Mouse (Mus musculus) adrenal gland, postnatal 25 days (tissue): ENCODE measurements around the gene Pim1. TPM values are rescaled to one million over a fixed set of nuclear protein-coding genes. Genes with fewer than 3 reads are reported as not detected.
"Not testable (repeated sequence)": the region's sequence is repeated elsewhere in the genome, so short reads cannot be mapped to it uniquely, and the experiment has no call there.

Source experiments
- DNase-seq: peaks from one replicate; pipeline ENCODE4 v3.0.0; 2021; ENCODE audit warnings: mixed read lengths
- total RNA-seq: library from RNA; stranded (reverse); gene quantifications from 2 replicates; pipeline ENCODE4 v1.2.3, GENCODE M21; 2021

The Pim1 gene
- total RNA-seq, 1 experiment from 2014 or later: 88.8 TPM

- DNase-seq: peak; percentile 21
Measured at GRCm38 (mm10) chr17:29494062-29494731, 3.6 kb downstream of the Pim1 start.

- peak; percentile 21 for DNase-seq
Measured at GRCm38 (mm10) chr17:29494732-29495076, 4.2 kb downstream of the Pim1 start.

DNA sequence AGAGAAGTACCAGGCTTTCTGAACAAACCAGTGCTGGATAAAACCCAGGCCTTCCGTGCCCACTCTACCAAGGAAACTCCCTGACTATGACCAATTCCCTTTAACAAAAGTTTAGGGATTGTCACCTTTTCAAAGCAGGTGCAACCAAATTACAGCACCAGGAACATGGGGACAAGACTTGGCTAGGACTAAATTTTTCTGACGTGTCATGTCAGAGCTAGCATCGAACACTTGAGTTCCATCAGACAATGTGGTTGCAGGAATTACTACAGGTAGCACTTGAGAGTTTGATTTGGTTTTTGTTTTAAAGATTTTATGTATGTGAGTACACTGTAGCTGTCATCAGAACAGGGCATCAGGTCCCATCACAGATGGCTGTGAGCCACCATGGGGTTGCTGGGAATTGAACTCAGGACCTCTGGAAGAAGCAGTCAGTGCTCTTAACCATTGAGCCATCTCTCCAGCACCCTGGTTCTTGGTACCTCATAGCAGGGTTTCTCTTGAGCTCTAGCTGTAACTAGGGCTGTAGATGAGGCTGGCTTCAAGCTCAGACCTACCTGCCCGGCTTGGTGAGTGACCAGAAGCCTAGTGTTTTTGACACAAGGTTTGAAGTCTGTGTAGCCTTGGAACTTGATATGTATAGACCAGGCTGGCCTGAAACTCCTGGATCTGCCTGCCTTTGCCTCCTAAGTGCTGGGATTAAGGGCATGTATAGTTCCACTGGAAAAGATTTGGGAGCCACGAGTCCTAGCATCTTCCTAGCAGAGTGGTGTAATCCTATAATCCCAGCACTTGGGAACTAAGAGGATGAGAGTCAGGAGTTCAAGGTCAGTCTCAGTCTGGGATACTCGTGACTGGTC, 5.9 kb downstream of the Pim1 start:
- DNase-seq: no peak

GRCm38 (mm10) chr17:29497071-29497354, 6.5 kb downstream of the Pim1 start:
- DNase-seq: no peak

DNA sequence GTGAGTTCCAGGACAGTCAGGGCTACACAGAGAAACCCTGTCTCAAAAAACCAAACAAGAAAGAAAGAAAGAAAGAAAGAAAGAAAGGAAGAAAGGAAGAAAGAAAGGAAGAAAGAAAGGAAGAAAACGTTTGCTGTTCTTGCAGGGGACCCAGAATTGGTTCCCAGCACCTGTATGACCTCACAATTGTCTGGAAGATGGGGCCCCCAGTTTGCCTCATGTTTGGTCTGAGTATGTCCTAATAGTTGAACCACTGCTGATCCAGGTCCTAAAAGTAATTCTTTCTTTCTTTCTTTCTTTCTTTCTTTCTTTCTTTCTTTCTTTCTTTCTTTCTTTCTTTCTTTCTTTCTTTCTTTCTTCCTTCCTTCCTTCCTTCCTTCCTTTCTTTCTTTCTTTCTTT, 6.9 kb downstream of the Pim1 start:
- DNase-seq: not testable (repeated sequence)

DNA sequence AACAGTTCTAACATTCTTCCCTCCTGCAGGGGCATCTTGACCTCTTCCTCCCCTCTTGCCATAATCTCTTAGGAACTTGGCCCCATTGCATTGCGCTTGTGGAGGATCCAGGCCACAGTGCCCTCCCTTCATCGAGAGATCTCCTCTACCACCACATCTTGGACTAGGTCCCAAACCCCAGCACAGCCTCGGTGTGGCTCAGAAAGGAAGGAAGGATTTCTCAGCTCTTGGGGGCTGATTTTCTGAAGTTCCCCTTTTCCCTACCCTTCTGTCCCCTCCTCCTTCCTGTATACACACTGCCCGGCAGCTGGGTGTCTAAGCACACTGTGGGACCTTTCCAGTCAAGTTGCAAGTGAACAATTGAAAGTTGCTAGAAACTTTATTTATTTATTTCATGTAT, 7.5 kb downstream of the Pim1 start:
- no peak for DNase-seq

DNA sequence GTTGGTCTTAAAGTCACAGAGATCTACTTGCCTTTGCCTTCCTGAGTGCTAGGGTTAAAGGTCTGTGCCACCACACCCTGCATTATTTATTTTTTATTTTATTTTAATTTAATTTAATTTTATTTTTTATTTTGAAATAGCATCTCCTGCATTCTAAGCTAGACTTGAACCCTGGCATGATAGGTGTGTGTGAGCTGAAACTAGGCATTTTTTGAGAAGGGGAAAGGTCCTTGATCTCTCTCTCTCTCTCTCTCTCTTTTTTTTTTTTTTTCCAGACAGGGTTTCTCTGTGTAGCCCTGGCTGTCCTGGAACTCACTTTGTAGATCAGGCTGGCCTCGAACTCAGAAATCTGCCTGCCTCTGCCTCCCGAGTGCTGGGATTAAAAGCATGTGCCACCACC, 8.4 kb downstream of the Pim1 start:
- not testable (repeated sequence) for DNase-seq

DNA sequence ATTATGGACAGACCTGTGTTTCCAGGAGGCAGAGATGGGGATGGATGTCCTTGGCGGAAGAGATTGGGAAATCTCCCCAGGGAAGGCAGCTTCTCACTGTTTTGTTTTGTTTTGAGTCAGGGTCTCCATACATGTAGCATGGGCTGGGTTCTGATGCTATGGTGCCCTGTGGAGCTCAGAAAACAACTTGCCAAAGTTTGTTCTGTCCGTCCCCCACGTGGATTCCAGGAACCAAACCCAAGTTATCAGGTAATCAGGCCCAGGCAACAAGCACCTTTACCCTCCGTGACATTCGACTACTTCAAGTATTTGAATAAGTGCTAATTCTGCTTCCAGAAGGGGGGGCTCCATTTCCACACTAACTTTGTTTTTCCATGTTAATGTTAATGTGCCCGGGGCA, 9.0 kb downstream of the Pim1 start:
- DNase-seq: no peak

DNA sequence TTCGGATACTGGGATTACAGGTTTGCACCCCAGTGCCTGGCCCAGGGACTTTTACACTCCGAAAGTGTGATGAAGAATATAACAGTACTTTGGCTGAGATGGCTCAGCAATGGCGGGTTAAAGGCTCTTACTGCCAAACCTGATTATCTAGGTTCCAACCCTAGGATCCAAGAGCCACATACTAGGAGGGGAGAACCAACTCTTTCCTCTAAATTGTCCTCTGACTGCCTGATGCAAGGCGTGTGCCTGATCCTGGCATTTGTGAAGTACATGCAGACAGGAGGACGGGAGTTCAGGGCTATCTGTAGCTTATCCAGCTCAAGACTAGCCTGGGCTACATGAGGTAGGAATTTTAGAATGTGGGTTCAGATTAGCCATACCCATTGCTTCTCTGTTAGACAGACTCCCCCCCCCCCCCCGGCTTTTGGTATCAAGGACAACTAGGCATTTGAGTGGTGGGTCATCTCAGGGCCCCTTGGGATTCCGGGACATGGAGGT, 9.7 kb downstream of the Pim1 start:
- no peak for DNase-seq

GRCm38 (mm10) chr17:29500802-29501469, 10.4 kb downstream of the Pim1 start:
- no peak for DNase-seq

DNA sequence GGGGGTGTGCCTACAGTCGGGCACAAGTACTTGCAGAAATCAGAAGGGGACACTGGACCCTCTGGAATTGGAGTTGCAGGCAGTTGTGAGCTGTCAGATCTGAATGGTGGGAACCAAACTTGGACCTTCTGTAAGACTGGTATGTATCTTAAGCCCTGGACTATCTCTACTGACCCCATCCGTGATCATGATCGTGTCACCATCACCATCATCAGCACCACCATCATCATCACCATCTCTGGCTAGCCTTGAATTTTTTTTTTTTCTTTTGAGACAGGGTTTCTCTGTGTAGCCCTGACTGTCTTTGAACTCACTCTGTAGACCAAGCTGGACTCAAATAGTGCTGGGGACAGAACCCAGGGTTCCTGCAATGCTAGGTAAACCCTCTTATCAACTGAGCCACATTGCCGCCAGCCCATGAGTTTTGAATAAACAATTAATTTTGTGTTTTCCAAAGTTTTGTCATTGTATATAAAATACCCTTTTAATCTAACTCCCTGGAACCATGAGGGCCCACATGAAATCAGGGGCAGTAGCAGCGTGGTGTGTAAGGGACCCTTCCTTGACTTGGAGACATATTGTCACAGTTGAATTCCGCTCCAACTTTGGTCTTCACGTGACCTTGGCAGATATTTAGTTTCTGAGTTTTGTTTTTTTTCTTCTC, 11.6 kb downstream of the Pim1 start:
- DNase-seq: no peak

- no peak for DNase-seq
Measured at GRCm38 (mm10) chr17:29502669-29503665, 12.4 kb downstream of the Pim1 start.

DNA sequence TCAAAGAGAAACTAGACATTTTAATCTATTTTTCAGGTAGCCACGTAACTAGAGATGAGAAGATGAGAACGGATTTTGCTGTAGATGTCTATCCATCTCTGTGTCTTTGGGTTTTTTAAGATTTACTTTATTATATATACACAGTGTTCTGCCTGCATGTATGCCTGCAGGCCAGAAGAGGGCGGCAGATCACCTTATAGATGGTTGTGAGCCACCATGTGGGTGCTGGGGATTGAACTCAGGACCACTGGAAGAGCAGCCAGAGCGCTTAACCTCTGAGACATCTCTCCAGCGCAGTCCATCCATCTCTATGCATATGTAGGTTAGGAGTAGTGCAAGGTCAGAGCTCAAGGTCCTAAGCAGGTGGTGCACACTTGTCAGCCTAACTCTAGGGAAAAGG, 13.1 kb downstream of the Pim1 start:
- DNase-seq: no peak

DNA sequence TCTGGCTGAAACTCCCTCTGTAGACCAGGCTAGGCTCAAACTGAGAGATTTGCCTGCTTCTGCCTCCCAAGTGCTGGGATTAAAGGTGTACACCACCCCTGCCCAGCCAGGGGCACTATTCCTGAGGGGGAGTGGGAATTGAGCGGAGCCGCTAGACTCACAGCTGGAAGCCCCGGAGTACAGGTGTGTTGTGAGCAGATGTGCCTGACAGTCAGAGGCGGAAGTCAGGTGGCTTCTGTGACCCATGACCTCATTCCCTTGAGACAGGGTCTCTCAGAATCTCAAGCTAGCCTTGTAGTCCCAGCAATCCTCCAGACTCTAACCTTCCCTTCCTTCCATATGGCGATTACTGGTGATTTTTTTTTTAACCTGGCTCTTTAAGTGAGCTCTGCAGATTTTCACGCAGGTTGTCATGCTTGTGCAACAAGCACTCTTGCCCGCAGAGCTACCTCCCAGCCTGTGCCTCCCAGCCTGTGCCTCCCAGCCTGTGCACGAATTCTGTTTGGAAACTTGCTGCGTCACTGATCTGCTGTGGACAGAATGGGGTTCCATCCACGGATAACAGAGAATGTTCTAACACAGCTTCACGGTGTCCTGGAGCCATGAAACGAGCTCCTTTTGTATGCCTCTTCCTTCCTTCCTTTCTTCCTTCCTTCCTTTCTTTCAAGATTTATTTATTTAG, 18.5 kb downstream of the Pim1 start:
- no peak for DNase-seq

- DNase-seq: no peak
Measured at GRCm38 (mm10) chr17:29510691-29511090, 20.1 kb downstream of the Pim1 start.

- DNase-seq: peak; percentile 59
Measured at GRCm38 (mm10) chr17:29513044-29513730, 22.6 kb downstream of the Pim1 start.

DNA sequence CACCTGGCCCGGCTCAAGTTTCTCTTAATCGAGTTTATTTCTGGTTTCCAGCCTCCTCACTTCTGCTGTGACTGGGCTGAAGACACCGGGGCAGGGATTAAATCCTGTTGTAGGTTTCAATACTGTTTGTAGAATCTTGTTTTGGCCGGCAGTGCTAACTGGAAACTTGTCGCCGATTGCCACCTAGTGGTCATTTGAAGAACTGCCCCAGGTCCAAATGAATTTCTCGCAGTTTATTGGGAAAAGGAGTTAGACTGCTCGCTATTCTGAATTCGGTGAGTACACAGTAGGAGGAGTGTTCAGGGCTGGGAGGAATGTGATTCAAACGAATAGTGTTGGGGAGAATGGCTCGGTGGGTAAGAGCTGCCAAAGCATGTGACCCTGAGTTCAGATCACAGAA, 23.9 kb downstream of the Pim1 start:
- peak; percentile 71 for DNase-seq

DNA sequence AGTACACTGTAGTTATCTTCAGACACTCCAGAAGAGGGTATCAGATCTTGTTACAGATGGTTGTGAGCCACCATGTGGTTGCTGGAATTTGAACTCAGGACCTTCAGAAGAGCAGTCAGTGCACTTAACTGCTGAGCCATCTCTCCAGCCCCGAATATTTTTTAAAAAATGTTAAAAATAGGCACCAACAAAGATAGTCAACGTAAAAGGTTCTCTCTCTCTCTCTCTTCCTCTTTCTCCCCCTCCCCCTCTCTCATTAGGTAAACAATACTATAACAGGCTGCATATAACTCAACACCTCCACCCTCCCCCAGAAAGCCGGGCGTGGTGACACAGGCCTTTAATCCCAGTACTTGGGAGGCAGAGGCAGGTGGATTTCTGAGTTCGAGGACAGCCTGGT, 28.1 kb downstream of the Pim1 start:
- DNase-seq: not testable (repeated sequence)

DNA sequence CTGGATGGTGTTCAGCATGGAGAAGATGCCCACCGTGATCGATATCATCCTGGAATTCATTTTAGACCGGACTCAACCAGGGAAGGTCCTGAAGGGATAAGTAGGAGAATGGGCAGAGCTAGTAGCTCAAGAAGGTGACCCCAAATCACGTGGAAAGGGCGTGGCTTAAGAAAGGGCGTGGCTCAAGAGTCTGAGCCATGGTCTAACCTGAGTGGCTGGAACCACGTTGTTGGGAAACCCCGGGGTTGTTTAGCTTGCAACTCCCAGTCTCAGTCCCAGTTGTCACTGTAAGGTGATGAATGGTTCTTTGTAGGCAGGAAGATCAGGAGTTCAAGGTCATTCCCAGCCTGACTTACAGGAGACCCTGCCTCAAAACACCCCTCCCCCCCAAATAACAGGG, 29.2 kb downstream of the Pim1 start:
- no peak for DNase-seq

DNA sequence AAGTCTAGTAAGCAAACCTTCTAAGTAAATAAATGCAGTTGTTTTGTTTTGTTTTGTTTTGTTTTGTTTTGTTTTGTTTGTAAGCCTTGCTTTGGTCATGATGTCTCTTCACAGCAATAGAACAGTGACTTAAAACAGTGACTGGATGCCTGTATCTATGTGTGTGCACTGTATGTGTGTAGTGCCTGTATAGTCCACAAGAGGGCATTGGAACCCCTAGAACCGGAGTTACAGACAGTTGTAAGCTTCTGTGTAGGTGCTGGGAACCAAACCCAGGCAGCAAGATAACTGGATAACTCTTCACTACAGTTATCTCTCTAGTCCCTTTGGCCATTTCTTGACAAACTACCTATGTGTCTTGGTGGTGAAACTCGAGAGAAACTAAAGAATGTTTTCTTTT, 35.1 kb downstream of the Pim1 start:
- no peak for DNase-seq
